In genomic region chr8:45950622-45951021, GRCm38 (mm10) we compare ENCODE assay signal across 32 mouse cellular contexts. TPM values are rescaled to one million over a fixed set of nuclear protein-coding genes. Genes with fewer than 3 reads are reported as not detected.
"Had no signal": no experiment of that assay in that cellular context is flagged by ENCODE, and none has a peak within 500 bp of the region (broad histone marks: within the 10 kb centered on the region; RNA-seq: fewer than 3 reads in every experiment).

No protein-coding gene starts in this region.

- H3K9me3 ChIP-seq: heart, embryonic 10.5 days; heart, embryonic 12.5 days; hindbrain, embryonic 13.5 days; hindbrain, embryonic 15.5 days; kidney, embryonic 15.5 days; limb, embryonic 13.5 days; limb, embryonic 15.5 days; liver, embryonic 13.5 days; liver, embryonic 15.5 days had no signal

- DNase-seq: gastrocnemius, postnatal 14 days; gastrocnemius, postnatal 36 days; heart, adult 18-20 months; heart, postnatal 14 days; heart, postnatal 36 days; kidney, adult 11 months; kidney, adult 2 months; kidney, adult 9 months; kidney, postnatal 14 days; kidney, postnatal 36 days; layer of hippocampus, adult 9-11 months; layer of hippocampus, postnatal 36 days; left cerebral cortex, postnatal 4 days; liver, embryonic 13.5 days had no signal

- H3K27me3 ChIP-seq: heart, embryonic 12.5 days; hindbrain, embryonic 13.5 days; hindbrain, embryonic 15.5 days; kidney, embryonic 15.5 days; limb, embryonic 13.5 days; limb, embryonic 15.5 days; liver, embryonic 13.5 days; liver, embryonic 15.5 days had no signal

- ATAC-seq: hindbrain, postnatal 0 days; intestine, embryonic 16.5 days had no signal

- H3K9ac ChIP-seq: heart, embryonic 12.5 days; hindbrain, embryonic 13.5 days; hindbrain, embryonic 15.5 days; kidney, embryonic 15.5 days; limb, embryonic 13.5 days; limb, embryonic 15.5 days; liver, embryonic 13.5 days; liver, embryonic 15.5 days had no signal

- H3K4me2 ChIP-seq: heart, embryonic 12.5 days; hindbrain, embryonic 13.5 days; hindbrain, embryonic 15.5 days; kidney, embryonic 15.5 days; limb, embryonic 13.5 days; limb, embryonic 15.5 days; liver, embryonic 13.5 days; liver, embryonic 15.5 days had no signal

- H3K4me1 ChIP-seq: heart, embryonic 10.5 days; heart, embryonic 12.5 days; hindbrain, embryonic 13.5 days; hindbrain, embryonic 15.5 days; kidney, embryonic 15.5 days; limb, embryonic 13.5 days; limb, embryonic 15.5 days; liver, embryonic 13.5 days; liver, embryonic 15.5 days had no signal

- H3K36me3 ChIP-seq: heart, embryonic 10.5 days; heart, embryonic 12.5 days; hindbrain, embryonic 13.5 days; hindbrain, embryonic 15.5 days; kidney, embryonic 15.5 days; limb, embryonic 13.5 days; limb, embryonic 15.5 days; liver, embryonic 13.5 days; liver, embryonic 15.5 days had no signal

- H3K27ac ChIP-seq: heart, embryonic 10.5 days; hindbrain, embryonic 13.5 days; hindbrain, embryonic 15.5 days; hindbrain, postnatal 0 days; kidney, embryonic 15.5 days; kidney, postnatal 0 days; limb, embryonic 13.5 days; limb, embryonic 15.5 days; liver, embryonic 13.5 days; liver, embryonic 15.5 days had no signal

- H3K4me3 ChIP-seq: heart, embryonic 10.5 days; heart, embryonic 12.5 days; hindbrain, embryonic 13.5 days; hindbrain, embryonic 15.5 days; kidney, embryonic 15.5 days; limb, embryonic 13.5 days; limb, embryonic 15.5 days; liver, embryonic 13.5 days; liver, embryonic 15.5 days had no signal

RNA-seq across cellular contexts. Expression of gene Ccdc110, which starts 16.2 kb away (rescaled TPM):
- polyA plus RNA-seq: heart, embryonic 14.5 days; heart, embryonic 16.5 days; hindbrain, embryonic 11.5 days; intestine, embryonic 14.5 days; intestine, embryonic 16.5 days; kidney, adult 2 months; kidney, embryonic 15.5 days; kidney, postnatal 0 days; large intestine, adult 2 months; limb, embryonic 11.5 days; liver, adult 2 months; liver, embryonic 13.5 days; liver, embryonic 15.5 days had no signal
